Mouse (Mus musculus): ENCODE measurements around the gene Hydin. TPM values are rescaled to one million over a fixed set of nuclear protein-coding genes. Genes with fewer than 3 reads are reported as not detected.

The Hydin gene
- 0.25 and 0.45 TPM in 2 replicates for polyA plus RNA-seq (2015; fragmentation: Nextera tagmentation; extraction: Ambion mirVana)

DNA sequence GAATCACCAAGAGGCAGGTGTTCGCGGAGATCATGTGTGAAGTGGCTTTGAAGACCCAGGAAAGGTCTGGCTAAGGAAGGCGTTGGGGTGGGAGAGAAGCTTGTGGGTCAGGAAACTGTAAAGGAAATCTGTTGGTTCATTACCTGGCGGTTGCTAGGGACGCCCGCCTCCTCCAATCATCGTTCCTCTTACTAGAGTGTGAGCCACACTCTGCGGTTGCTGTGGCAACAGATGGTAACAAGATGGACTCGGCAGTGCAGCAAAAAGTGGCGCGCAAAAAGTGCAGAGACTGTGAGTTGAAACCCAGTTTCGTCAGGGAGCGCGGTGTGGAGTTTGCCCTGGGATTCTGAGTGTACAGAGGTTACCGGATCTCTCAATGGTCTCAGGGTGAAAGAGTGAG, at the start of gene Hydin:
TSS of gene Hydin (plus strand) at position 237 of the 400 bp plus-strand sequence.
- ATAC-seq = peak; percentile 96
- peak within 1 kb of the TSS; percentile 72 for H3K4me2 ChIP-seq (ENCODE audit: low read length)

DNA sequence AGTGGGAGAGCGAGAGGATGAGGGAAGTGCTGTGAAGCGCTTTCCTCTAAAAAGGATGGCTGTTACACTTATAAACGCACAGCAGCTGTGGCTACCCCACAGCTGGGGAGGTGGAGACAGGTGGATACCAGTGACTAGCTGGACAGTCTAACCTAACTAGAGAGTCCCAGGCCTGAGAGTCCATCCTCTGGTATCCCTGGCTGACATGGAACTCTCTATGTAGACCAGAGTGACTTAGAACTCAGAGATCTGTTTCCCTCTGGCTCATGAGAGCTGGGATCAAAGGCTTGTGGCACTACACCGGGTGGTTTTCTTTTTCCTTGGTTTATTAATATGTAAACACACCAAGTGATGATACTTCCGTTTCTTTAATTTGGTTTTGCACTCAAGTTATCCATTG, 49.6 kb upstream of the Hydin start:
- H3K4me2 ChIP-seq (ENCODE audit: low read length) = peak overlapping the region; percentile 61
- peaks cover 11% of the 10 kb centered on the region for H3K36me3 ChIP-seq (ENCODE audit: control insufficient read depth, insufficient read depth, low read length)
- ATAC-seq = peak; percentile 59
- 28% methylated on average over 5 of the region's 5 CpGs for WGBS
- H3K4me3 ChIP-seq (ENCODE audit: low read depth, low read length) = peak overlapping the region; percentile 74
- peaks cover 18% of the 10 kb centered on the region for H3K4me1 ChIP-seq (ENCODE audit: control insufficient read depth, insufficient read depth, low read length)
- peak overlapping the region; percentile 80 for H3K27ac ChIP-seq (ENCODE audit: low read length)
- H3K27me3 ChIP-seq (ENCODE audit: control insufficient read depth, insufficient read depth, low read depth, low read length) = no peaks in the 10 kb centered on the region
- no peaks in the 10 kb centered on the region for H3K9me3 ChIP-seq (replicated peaks; ENCODE audit: control insufficient read depth, low read length, poor library complexity, severe bottlenecking)
- peak overlapping the region; percentile 35 for H3K9ac ChIP-seq (ENCODE audit: low read depth, low read length)

More for the DNA sequence above, at the start of gene Hydin:
- Histone ChIP-seq H3K27ac (ENCODE audit: low read length) (no peak within 1 kb of the TSS), H3K27me3 (ENCODE audit: control insufficient read depth, insufficient read depth, low read depth, low read length) (no peaks in the 10 kb centered on the region; the same call in 1 of the 2 replicates), H3K4me1 (ENCODE audit: control insufficient read depth, insufficient read depth, low read length) (peaks cover 6% of the 10 kb centered on the region; the same call in 1 of the 2 replicates), H3K9me3 (replicated peaks; ENCODE audit: control insufficient read depth, low read length, poor library complexity, severe bottlenecking) (no peaks in the 10 kb centered on the region), H3K36me3 (ENCODE audit: control insufficient read depth, insufficient read depth, low read length) (no peaks in the 10 kb centered on the region), H3K9ac (ENCODE audit: low read depth, low read length) (0 out of 2 replicates have a peak within 1 kb of the TSS, but pooled peaks have one; percentile 30), H3K4me3 (ENCODE audit: low read depth, low read length) (peak within 1 kb of the TSS; percentile 21; the same call in 1 of the 2 replicates)
- WGBS = under 1% methylated on average over 15 of the region's 15 CpGs

- peak; percentile 100 for ATAC-seq
- Histone ChIP-seq H3K4me2 (ENCODE audit: low read length) (peak overlapping the region; percentile 61), H3K27me3 (ENCODE audit: control insufficient read depth, insufficient read depth, low read depth, low read length) (no peaks in the 10 kb centered on the region), H3K9ac (ENCODE audit: low read depth, low read length) (peak overlapping the region; percentile 63), H3K4me1 (ENCODE audit: control insufficient read depth, insufficient read depth, low read length) (peaks cover 18% of the 10 kb centered on the region), H3K9me3 (replicated peaks; ENCODE audit: control insufficient read depth, low read length, poor library complexity, severe bottlenecking) (no peaks in the 10 kb centered on the region), H3K27ac (ENCODE audit: low read length) (peak overlapping the region; percentile 80), H3K36me3 (ENCODE audit: control insufficient read depth, insufficient read depth, low read length) (peaks cover 17% of the 10 kb centered on the region), H3K4me3 (ENCODE audit: low read depth, low read length) (peak overlapping the region; percentile 74)
- WGBS = under 1% methylated on average over 43 of the region's 43 CpGs
Observed at GRCm38 (mm10) chr8:110217681-110218131, 49.1 kb upstream of the Hydin start.

GRCm38 (mm10) chr8:110218511-110218910, 48.3 kb upstream of the Hydin start:
- H3K4me2 ChIP-seq (ENCODE audit: low read length) = peak overlapping the region; percentile 61
- peaks cover 25% of the 10 kb centered on the region for H3K36me3 ChIP-seq (ENCODE audit: control insufficient read depth, insufficient read depth, low read length)
- no peaks in the 10 kb centered on the region for H3K9me3 ChIP-seq (replicated peaks; ENCODE audit: control insufficient read depth, low read length, poor library complexity, severe bottlenecking)
- WGBS = 78% methylated on average over 5 of the region's 5 CpGs
- no peaks in the 10 kb centered on the region for H3K27me3 ChIP-seq (ENCODE audit: control insufficient read depth, insufficient read depth, low read depth, low read length)
- no peak overlapping the region for H3K27ac ChIP-seq (ENCODE audit: low read length)
- no peak for ATAC-seq
- H3K4me1 ChIP-seq (ENCODE audit: control insufficient read depth, insufficient read depth, low read length) = peaks cover 18% of the 10 kb centered on the region
- peak overlapping the region; percentile 74 for H3K4me3 ChIP-seq (ENCODE audit: low read depth, low read length)
- peak overlapping the region; percentile 63; the same call in 1 of the 2 replicates for H3K9ac ChIP-seq (ENCODE audit: low read depth, low read length)

GRCm38 (mm10) chr8:110220936-110221335, 45.8 kb upstream of the Hydin start:
- no peaks in the 10 kb centered on the region for H3K27me3 ChIP-seq (ENCODE audit: control insufficient read depth, insufficient read depth, low read depth, low read length)
- no peak overlapping the region for H3K4me2 ChIP-seq (ENCODE audit: low read length)
- H3K4me1 ChIP-seq (ENCODE audit: control insufficient read depth, insufficient read depth, low read length) = peaks cover 18% of the 10 kb centered on the region
- H3K36me3 ChIP-seq (ENCODE audit: control insufficient read depth, insufficient read depth, low read length) = peaks cover 28% of the 10 kb centered on the region
- H3K9me3 ChIP-seq (replicated peaks; ENCODE audit: control insufficient read depth, low read length, poor library complexity, severe bottlenecking) = no peaks in the 10 kb centered on the region
- no peak overlapping the region for H3K27ac ChIP-seq (ENCODE audit: low read length)
- WGBS = 90% methylated on average over 14 of the region's 14 CpGs
- no peak overlapping the region for H3K9ac ChIP-seq (ENCODE audit: low read depth, low read length)
- H3K4me3 ChIP-seq (ENCODE audit: low read depth, low read length) = no peak overlapping the region
- ATAC-seq = no peak

- no peaks in the 10 kb centered on the region for H3K4me1 ChIP-seq (ENCODE audit: control insufficient read depth, insufficient read depth, low read length)
- WGBS = 78% methylated on average over 6 of the region's 6 CpGs
Observed at GRCm38 (mm10) chr8:110230803-110231202, 36.0 kb upstream of the Hydin start.

DNA sequence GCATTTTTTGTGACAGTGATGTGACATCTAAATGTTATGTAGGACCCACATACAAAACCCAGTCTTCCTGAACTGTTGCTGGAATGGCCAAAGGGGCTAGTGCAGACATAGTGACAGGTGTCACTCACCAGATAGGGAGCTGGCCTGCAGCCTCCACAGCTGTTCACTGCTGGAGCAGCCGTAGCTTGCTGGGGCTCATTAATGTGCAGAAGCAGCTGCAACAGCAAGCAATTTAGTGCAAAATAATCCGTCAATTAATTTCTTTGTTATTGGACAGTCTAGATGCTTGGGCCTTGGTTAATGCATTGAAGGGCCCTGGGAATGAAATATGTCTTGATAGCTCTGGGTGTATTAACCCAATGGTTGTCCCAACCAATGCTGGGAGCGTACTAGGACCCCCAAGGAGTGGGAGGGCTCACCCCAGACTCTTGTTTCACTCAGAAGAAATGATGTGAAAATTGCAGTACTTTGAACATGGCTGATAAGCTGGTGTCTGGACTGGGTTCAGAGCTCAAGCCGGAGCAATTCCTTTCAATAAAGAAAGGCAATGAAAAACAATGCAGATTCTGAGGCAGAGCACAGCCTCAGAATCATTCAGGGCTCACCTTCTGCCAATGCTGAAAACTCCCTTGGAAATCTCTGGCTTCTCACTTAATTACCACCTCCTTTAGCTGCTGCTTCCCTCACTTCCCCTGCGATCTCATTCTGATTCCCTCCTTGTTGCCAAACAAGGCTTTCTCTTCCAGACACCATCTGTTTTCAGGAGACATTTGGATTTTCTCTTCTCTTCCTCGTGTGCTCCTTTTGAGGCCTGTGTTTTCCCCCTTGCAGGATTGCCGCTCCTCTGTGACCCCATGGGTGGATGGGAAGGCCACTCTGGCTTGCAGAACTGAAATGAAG, 24.2 kb upstream of the Hydin start:
- H3K4me3 ChIP-seq (ENCODE audit: low read depth, low read length) = no peak overlapping the region
- WGBS = 44% methylated on average over 7 of the region's 7 CpGs
- no peaks in the 10 kb centered on the region for H3K4me1 ChIP-seq (ENCODE audit: control insufficient read depth, insufficient read depth, low read length)
- no peak overlapping the region for H3K9ac ChIP-seq (ENCODE audit: low read depth, low read length)
- no peaks in the 10 kb centered on the region for H3K36me3 ChIP-seq (ENCODE audit: control insufficient read depth, insufficient read depth, low read length)
- H3K9me3 ChIP-seq (replicated peaks; ENCODE audit: control insufficient read depth, low read length, poor library complexity, severe bottlenecking) = no peaks in the 10 kb centered on the region
- no peaks in the 10 kb centered on the region for H3K27me3 ChIP-seq (ENCODE audit: control insufficient read depth, insufficient read depth, low read depth, low read length)
- ATAC-seq = no peak
- no peak overlapping the region for H3K4me2 ChIP-seq (ENCODE audit: low read length)
- H3K27ac ChIP-seq (ENCODE audit: low read length) = peak overlapping the region; percentile 25; the same call in 1 of the 2 replicates

More at GRCm38 (mm10) chr8:110230803-110231202, 36.0 kb upstream of the Hydin start:
- Histone ChIP-seq H3K9ac (ENCODE audit: low read depth, low read length) (no peak overlapping the region), H3K27ac (ENCODE audit: low read length) (no peak overlapping the region), H3K9me3 (replicated peaks; ENCODE audit: control insufficient read depth, low read length, poor library complexity, severe bottlenecking) (no peaks in the 10 kb centered on the region; the same call in 1 of the 2 replicates), H3K4me3 (ENCODE audit: low read depth, low read length) (no peak overlapping the region), H3K4me2 (ENCODE audit: low read length) (no peak overlapping the region), H3K36me3 (ENCODE audit: control insufficient read depth, insufficient read depth, low read length) (0 out of 2 replicates have a peak, but pooled peaks cover 2% of the 10 kb centered on the region), H3K27me3 (ENCODE audit: control insufficient read depth, insufficient read depth, low read depth, low read length) (no peaks in the 10 kb centered on the region)
- ATAC-seq = no peak

- no peak overlapping the region for H3K4me3 ChIP-seq (ENCODE audit: low read depth, low read length)
- no peak for ATAC-seq
- H3K9me3 ChIP-seq (replicated peaks; ENCODE audit: control insufficient read depth, low read length, poor library complexity, severe bottlenecking) = no peaks in the 10 kb centered on the region
- 47% methylated on average over 2 of the region's 2 CpGs for WGBS
- no peaks in the 10 kb centered on the region for H3K4me1 ChIP-seq (ENCODE audit: control insufficient read depth, insufficient read depth, low read length)
- no peak overlapping the region for H3K4me2 ChIP-seq (ENCODE audit: low read length)
- no peaks in the 10 kb centered on the region for H3K27me3 ChIP-seq (ENCODE audit: control insufficient read depth, insufficient read depth, low read depth, low read length)
- H3K36me3 ChIP-seq (ENCODE audit: control insufficient read depth, insufficient read depth, low read length) = no peaks in the 10 kb centered on the region
- no peak overlapping the region for H3K27ac ChIP-seq (ENCODE audit: low read length)
- H3K9ac ChIP-seq (ENCODE audit: low read depth, low read length) = no peak overlapping the region
Observed at GRCm38 (mm10) chr8:110244566-110244965, 22.2 kb upstream of the Hydin start.

DNA sequence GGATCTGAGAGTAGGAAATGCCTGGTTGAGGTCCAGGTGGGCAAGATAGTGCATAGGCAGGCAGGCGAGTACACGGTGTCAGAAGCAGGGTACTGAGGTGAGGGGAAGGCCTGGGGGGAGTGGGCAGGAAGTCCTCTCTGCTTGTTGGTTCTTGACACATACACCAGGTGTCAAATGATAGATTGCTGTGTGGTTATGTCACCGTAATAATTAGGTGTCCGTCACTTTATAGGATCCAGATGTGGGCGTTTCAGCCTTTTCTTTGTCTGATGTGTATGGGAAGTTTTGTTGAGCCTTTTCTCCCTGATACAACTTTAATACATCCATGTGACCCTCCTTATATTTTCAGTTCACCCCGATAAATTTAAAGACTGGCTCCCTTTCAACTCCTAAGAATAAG, 19.5 kb upstream of the Hydin start:
- Histone ChIP-seq H3K36me3 (ENCODE audit: control insufficient read depth, insufficient read depth, low read length) (no peaks in the 10 kb centered on the region), H3K27ac (ENCODE audit: low read length) (no peak overlapping the region), H3K27me3 (ENCODE audit: control insufficient read depth, insufficient read depth, low read depth, low read length) (no peaks in the 10 kb centered on the region), H3K9me3 (replicated peaks; ENCODE audit: control insufficient read depth, low read length, poor library complexity, severe bottlenecking) (no peaks in the 10 kb centered on the region), H3K4me2 (ENCODE audit: low read length) (no peak overlapping the region), H3K4me3 (ENCODE audit: low read depth, low read length) (no peak overlapping the region), H3K9ac (ENCODE audit: low read depth, low read length) (no peak overlapping the region), H3K4me1 (ENCODE audit: control insufficient read depth, insufficient read depth, low read length) (no peaks in the 10 kb centered on the region)
- no peak for ATAC-seq
- WGBS = 88% methylated on average over 6 of the region's 6 CpGs
